Mouse (Mus musculus): ENCODE measurements around the gene 6430548M08Rik.

GRCm38 (mm10) chr8:120112535-120112934 lies 1.4 kb upstream of the 6430548M08Rik start:
- TF ChIP-seq CTCF (IDR thresholded peaks at IDR 0.05; ENCODE audit: borderline replicate concordance, insufficient read depth, low read length) (no peak), POLR2A (IDR thresholded peaks at IDR 0.05; ENCODE audit: low read depth, low read length) (no peak)

Data from embryonic fibroblast, embryonic 13.5 days (primary cell).